Mouse (Mus musculus): ENCODE measurements around the gene Blzf1.

DNA sequence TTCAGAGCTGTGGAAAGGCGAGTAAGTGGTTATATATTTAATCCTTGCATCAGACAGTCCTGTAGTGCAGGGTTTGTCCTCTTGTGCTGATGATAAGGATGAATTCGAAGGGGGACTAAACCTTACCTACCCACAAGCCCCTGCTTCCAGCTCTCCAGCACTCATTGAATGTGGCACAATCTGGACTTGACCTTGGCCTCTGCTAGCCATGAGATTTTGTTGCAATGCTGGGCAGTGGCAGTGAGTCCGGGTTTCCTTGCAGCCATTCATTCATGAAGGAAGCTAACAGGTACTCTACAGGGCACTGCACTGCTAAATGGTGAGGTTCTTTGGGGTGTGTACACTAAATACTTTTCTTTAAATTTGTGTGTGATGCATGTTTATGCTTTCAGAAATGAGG lies 52.5 kb downstream of the Blzf1 start:
- no peak for TF ChIP-seq POLR2A (IDR thresholded peaks at IDR 0.05; ENCODE audit: borderline replicate concordance, control insufficient read depth, low read depth, low read length)
- TF ChIP-seq CTCF (IDR thresholded peaks at IDR 0.05; ENCODE audit: control insufficient read depth, insufficient read depth, low read length) = no peak

Data from bone marrow, adult 2 months (tissue).